11 mouse cellular contexts compared by ENCODE assay signal in genomic region chr11:79112559-79113302, GRCm38 (mm10). TPM values are rescaled to one million over a fixed set of nuclear protein-coding genes. Genes with fewer than 3 reads are reported as not detected.
A peak's percentile ranks its signal among the peaks of the same experiment; 100 is the strongest.
DNase-seq lines count a peak whose midpoint lies in the region; ATAC-seq and TF ChIP-seq lines count a peak whose summit lies in the region.
"Had no signal": no experiment of that assay in that cellular context is flagged by ENCODE, and none has a peak within 500 bp of the region (broad histone marks: within the 10 kb centered on the region; RNA-seq: fewer than 3 reads in every experiment).

No protein-coding gene starts in this region.

- no peaks in the 10 kb centered on the region for H3K27me3 ChIP-seq in kidney, postnatal 0 days (ENCODE audit: insufficient read depth, low read length)
- H3K27me3 ChIP-seq in kidney, embryonic 16.5 days (ENCODE audit: insufficient read depth, low read length): no peaks in the 10 kb centered on the region
- H3K27me3 ChIP-seq in heart, embryonic 16.5 days (ENCODE audit: control insufficient read depth, insufficient read depth, low read length): no peaks in the 10 kb centered on the region
- H3K27me3 ChIP-seq in midbrain, embryonic 13.5 days: no peaks in the 10 kb centered on the region

- no peak overlapping the region for H3K4me2 ChIP-seq in kidney, postnatal 0 days (ENCODE audit: low read length)
- no peak overlapping the region for H3K4me2 ChIP-seq in kidney, embryonic 16.5 days (replicated peaks; ENCODE audit: low read depth, low read length)
- H3K4me2 ChIP-seq in heart, embryonic 16.5 days (ENCODE audit: low read depth, low read length): 0 out of 2 replicates have a peak overlapping the region, but pooled peaks have one; percentile 16
- no peak overlapping the region for H3K4me2 ChIP-seq in midbrain, embryonic 13.5 days (replicated peaks)

- H3K4me3 ChIP-seq in kidney, postnatal 0 days (replicated peaks; ENCODE audit: low read depth, low read length): no peak overlapping the region
- H3K4me3 ChIP-seq in kidney, embryonic 16.5 days (ENCODE audit: low read length): no peak overlapping the region
- no peak overlapping the region for H3K4me3 ChIP-seq in heart, embryonic 16.5 days (ENCODE audit: low read length)
- no peak overlapping the region for H3K4me3 ChIP-seq in midbrain, embryonic 13.5 days (replicated peaks)

- no peak for ATAC-seq in kidney, postnatal 0 days (replicated peaks; ENCODE audit: low FRiP score, low read depth)
- no peak for ATAC-seq in kidney, embryonic 16.5 days (ENCODE audit: low FRiP score, low TSS enrichment)
- 0 out of 2 replicates have a peak, but pooled peaks have one; percentile 7 for ATAC-seq in heart, embryonic 16.5 days (replicated peaks; ENCODE audit: extremely low read depth, insufficient read depth, low FRiP score)
- ATAC-seq in midbrain, embryonic 13.5 days: no peak

- peaks cover 16% of the 10 kb centered on the region for H3K4me1 ChIP-seq in kidney, postnatal 0 days (replicated peaks; ENCODE audit: insufficient read depth, low read length)
- peaks cover 36% of the 10 kb centered on the region; the same call in 1 of the 2 replicates for H3K4me1 ChIP-seq in kidney, embryonic 16.5 days (ENCODE audit: insufficient read depth, low read length)
- H3K4me1 ChIP-seq in heart, embryonic 16.5 days (ENCODE audit: control insufficient read depth, insufficient read depth, low read length): peaks cover 37% of the 10 kb centered on the region
- peaks cover 32% of the 10 kb centered on the region for H3K4me1 ChIP-seq in midbrain, embryonic 13.5 days (replicated peaks)

- no peaks in the 10 kb centered on the region for H3K9me3 ChIP-seq in kidney, postnatal 0 days (replicated peaks; ENCODE audit: low read length)
- H3K9me3 ChIP-seq in kidney, embryonic 16.5 days (ENCODE audit: low read length): no peaks in the 10 kb centered on the region
- no peaks in the 10 kb centered on the region for H3K9me3 ChIP-seq in heart, embryonic 16.5 days (replicated peaks; ENCODE audit: control insufficient read depth, low read length)
- no peaks in the 10 kb centered on the region for H3K9me3 ChIP-seq in midbrain, embryonic 13.5 days

- no peaks in the 10 kb centered on the region for H3K36me3 ChIP-seq in kidney, postnatal 0 days (ENCODE audit: insufficient read depth, low read length)
- H3K36me3 ChIP-seq in kidney, embryonic 16.5 days (ENCODE audit: insufficient read depth, low read length): no peaks in the 10 kb centered on the region
- H3K36me3 ChIP-seq in heart, embryonic 16.5 days (ENCODE audit: control insufficient read depth, insufficient read depth): no peaks in the 10 kb centered on the region
- H3K36me3 ChIP-seq in midbrain, embryonic 13.5 days: no peaks in the 10 kb centered on the region

- 61% methylated on average over 19 of the region's 19 CpGs for WGBS in kidney, postnatal 0 days
- 60% methylated on average over 19 of the region's 19 CpGs for WGBS in kidney, embryonic 16.5 days
- 47% methylated on average over 19 of the region's 19 CpGs for WGBS in heart, embryonic 16.5 days
- 82% methylated on average over 19 of the region's 19 CpGs for WGBS in midbrain, embryonic 13.5 days

- peak; percentile 34; the same call in 1 of the 2 replicates for TF ChIP-seq CTCF in kidney, postnatal 0 days (IDR thresholded peaks at IDR 0.05; ENCODE audit: low read depth)

- H3K9ac ChIP-seq in kidney, postnatal 0 days (ENCODE audit: low read depth, low read length): no peak overlapping the region
- no peak overlapping the region for H3K9ac ChIP-seq in kidney, embryonic 16.5 days (replicated peaks; ENCODE audit: low read length)
- H3K9ac ChIP-seq in heart, embryonic 16.5 days (ENCODE audit: low read length): peak overlapping the region; percentile 36
- H3K9ac ChIP-seq in midbrain, embryonic 13.5 days (replicated peaks): no peak overlapping the region

- H3K27ac ChIP-seq in kidney, postnatal 0 days: no peak overlapping the region
- no peak overlapping the region for H3K27ac ChIP-seq in kidney, embryonic 16.5 days (ENCODE audit: low read length)
- H3K27ac ChIP-seq in heart, embryonic 16.5 days (ENCODE audit: low read length): no peak overlapping the region
- no peak overlapping the region for H3K27ac ChIP-seq in midbrain, embryonic 13.5 days

- peak; percentile 26 for DNase-seq in adrenal gland, postnatal 25 days
- DNase-seq in adrenal gland, postnatal 4 days (ENCODE audit: low spot score in 2 of 2): no peak
- peak; percentile 44 for DNase-seq in kidney, postnatal 0 days (ENCODE audit: low spot score)
- DNase-seq in lung, postnatal 36 days: peak; percentile 54
- DNase-seq in ovary, adult 18-20 months (ENCODE audit: low spot score): no peak
- DNase-seq: adrenal gland, adult 8-10 months; cerebellum, postnatal 25 days; kidney, postnatal 25 days had no signal

RNA-seq across cellular contexts. Expression of gene Ksr1, which starts 33.5 kb away (rescaled TPM):
- total RNA-seq in adrenal gland, postnatal 25 days (2021): 11.1 and 15.0 TPM in 2 replicates
- total RNA-seq in adrenal gland, postnatal 4 days (2021): 10 to 100 TPM; 16.0 to 16.9 TPM
- 1.7 and 1.8 TPM in 2 replicates for polyA plus RNA-seq in kidney, postnatal 0 days (2015; fragmentation: Nextera tagmentation; extraction: Ambion mirVana)
- polyA plus RNA-seq in kidney, embryonic 16.5 days (2015; fragmentation: Nextera tagmentation; extraction: Ambion mirVana): 3.5 and 3.8 TPM in 2 replicates
- polyA plus RNA-seq in heart, embryonic 16.5 days (2015; fragmentation: Nextera tagmentation; extraction: Ambion mirVana): 3.3 TPM in 2 replicates
- 2.3 and 3.7 TPM in 2 replicates for polyA plus RNA-seq in midbrain, embryonic 13.5 days (2015; fragmentation: Nextera tagmentation; extraction: Ambion mirVana)

Comparison
In these comparisons a context has a peak if more than half of its experiments do, and no peak if none do; other contexts are left out.
1. DNase-seq: peak in adrenal gland, postnatal 25 days (single experiment), kidney, postnatal 0 days (single experiment) and lung, postnatal 36 days (single experiment); none in adrenal gland, postnatal 4 days (0 of 2) and ovary, adult 18-20 months (single experiment).